Comparison of ENCODE assay signal across 8 mouse cellular contexts in genomic region chr7:44468644-44469285, GRCm38 (mm10). TPM values are rescaled to one million over a fixed set of nuclear protein-coding genes. Genes with fewer than 3 reads are reported as not detected.
DNase-seq lines count a peak whose midpoint lies in the region; ATAC-seq lines count a peak whose summit lies in the region.
"Had no signal": no experiment of that assay in that cellular context is flagged by ENCODE, and none has a peak within 500 bp of the region (broad histone marks: within the 10 kb centered on the region; RNA-seq: fewer than 3 reads in every experiment).

No protein-coding gene starts in this region.

- peaks cover 54% of the 10 kb centered on the region for H3K4me1 ChIP-seq in megakaryocyte, embryonic 14.5 days
- H3K4me1 ChIP-seq in embryonic facial prominence, embryonic 15.5 days: peaks cover 36% of the 10 kb centered on the region
- H3K4me1 ChIP-seq in hindbrain, embryonic 13.5 days (replicated peaks): peaks cover 90% of the 10 kb centered on the region
- peaks cover 77% of the 10 kb centered on the region for H3K4me1 ChIP-seq in midbrain, embryonic 13.5 days (replicated peaks)

- intact Hi-C loops in gastrocnemius, postnatal 14 days (cut with DNase I; ENCODE audit: low total_unique reads): no loop called here

- H3K9ac ChIP-seq in embryonic facial prominence, embryonic 15.5 days: peak overlapping the region; percentile 82
- peak overlapping the region; percentile 77 for H3K9ac ChIP-seq in hindbrain, embryonic 13.5 days
- peak overlapping the region; percentile 69 for H3K9ac ChIP-seq in midbrain, embryonic 13.5 days (replicated peaks)

- H3K36me3 ChIP-seq in megakaryocyte, embryonic 14.5 days (replicated peaks; ENCODE audit: low read length): peaks cover 26% of the 10 kb centered on the region
- peaks cover 4% of the 10 kb centered on the region; the same call in 1 of the 2 replicates for H3K36me3 ChIP-seq in embryonic facial prominence, embryonic 15.5 days
- H3K36me3 ChIP-seq in hindbrain, embryonic 13.5 days: peaks cover 5% of the 10 kb centered on the region
- peaks cover 6% of the 10 kb centered on the region for H3K36me3 ChIP-seq in midbrain, embryonic 13.5 days

- H3K4me3 ChIP-seq in megakaryocyte, embryonic 14.5 days (replicated peaks): peak overlapping the region; percentile 96
- H3K4me3 ChIP-seq in embryonic facial prominence, embryonic 15.5 days (replicated peaks): peak overlapping the region; percentile 86
- peak overlapping the region; percentile 53 for H3K4me3 ChIP-seq in hindbrain, embryonic 13.5 days
- peak overlapping the region; percentile 51 for H3K4me3 ChIP-seq in midbrain, embryonic 13.5 days (replicated peaks)

- peak overlapping the region; percentile 61 for H3K4me2 ChIP-seq in embryonic facial prominence, embryonic 15.5 days (replicated peaks)
- H3K4me2 ChIP-seq in hindbrain, embryonic 13.5 days: peak overlapping the region; percentile 71
- peak overlapping the region; percentile 74 for H3K4me2 ChIP-seq in midbrain, embryonic 13.5 days (replicated peaks)

- WGBS in embryonic facial prominence, embryonic 15.5 days: 63% methylated on average over 15 of the region's 15 CpGs
- 55% methylated on average over 15 of the region's 15 CpGs for WGBS in hindbrain, embryonic 13.5 days
- 58% methylated on average over 15 of the region's 15 CpGs for WGBS in midbrain, embryonic 13.5 days

- no peak for DNase-seq in MN1 (ENCODE audit: low spot score)
- no peak for DNase-seq in gastrocnemius, postnatal 14 days

- ATAC-seq in megakaryocyte, adult 5-6 weeks (ENCODE audit: poor library complexity, severe bottlenecking): no peak
- no peak for ATAC-seq in embryonic facial prominence, embryonic 15.5 days (ENCODE audit: insufficient number of reproducible peaks, low FRiP score, low TSS enrichment, low read depth)
- ATAC-seq in hindbrain, embryonic 13.5 days (ENCODE audit: low FRiP score): no peak
- ATAC-seq in midbrain, embryonic 13.5 days: no peak

- no peaks in the 10 kb centered on the region for H3K9me3 ChIP-seq in megakaryocyte, embryonic 14.5 days
- H3K9me3 ChIP-seq in embryonic facial prominence, embryonic 15.5 days (replicated peaks): no peaks in the 10 kb centered on the region
- H3K9me3 ChIP-seq in hindbrain, embryonic 13.5 days: no peaks in the 10 kb centered on the region
- H3K9me3 ChIP-seq in midbrain, embryonic 13.5 days: no peaks in the 10 kb centered on the region

- peaks cover 32% of the 10 kb centered on the region for H3K27me3 ChIP-seq in megakaryocyte, embryonic 14.5 days (replicated peaks)
- H3K27me3 ChIP-seq in embryonic facial prominence, embryonic 15.5 days: peaks cover 12% of the 10 kb centered on the region
- H3K27me3 ChIP-seq in hindbrain, embryonic 13.5 days: no peaks in the 10 kb centered on the region
- no peaks in the 10 kb centered on the region for H3K27me3 ChIP-seq in midbrain, embryonic 13.5 days

- no peak overlapping the region for H3K27ac ChIP-seq in embryonic facial prominence, embryonic 15.5 days (replicated peaks)
- peak overlapping the region; percentile 95 for H3K27ac ChIP-seq in hindbrain, embryonic 13.5 days
- peak overlapping the region; percentile 92 for H3K27ac ChIP-seq in midbrain, embryonic 13.5 days

RNA-seq across cellular contexts. Expression of gene Josd2, which starts 1.0 kb away (rescaled TPM):
- polyA plus RNA-seq in megakaryocyte, embryonic 14.5 days (2012; ENCODE audit: insufficient read depth, low replicate concordance): 191 and 466 TPM in 2 replicates
- 18.2 and 20.3 TPM in 2 replicates for total RNA-seq in megakaryocyte, adult 5-6 weeks (2015)
- total RNA-seq in megakaryocyte, adult 5-6 weeks (2017): 12.5 and 14.0 TPM in 2 replicates
- 121 and 124 TPM in 2 replicates for polyA plus RNA-seq in embryonic facial prominence, embryonic 15.5 days (2015; fragmentation: Nextera tagmentation; extraction: Ambion mirVana)
- polyA plus RNA-seq in hindbrain, embryonic 13.5 days (2015; fragmentation: Nextera tagmentation; extraction: Ambion mirVana): 45.8 and 46.2 TPM in 2 replicates
- 41.6 and 44.8 TPM in 2 replicates for polyA plus RNA-seq in midbrain, embryonic 13.5 days (2015; fragmentation: Nextera tagmentation; extraction: Ambion mirVana)
- 10 to 100 TPM; 60.2 to 73.5 TPM for total RNA-seq in gastrocnemius, postnatal 14 days (2021)

RNA-seq across cellular contexts. Expression of gene Aspdh, which starts 3.6 kb away (rescaled TPM):
- polyA plus RNA-seq in megakaryocyte, embryonic 14.5 days (2012; ENCODE audit: insufficient read depth, low replicate concordance): not detected in 2 replicates
- total RNA-seq in megakaryocyte, adult 5-6 weeks (2015): not detected in 2 replicates
- total RNA-seq in megakaryocyte, adult 5-6 weeks (2017): not detected in 2 replicates
- polyA plus RNA-seq in embryonic facial prominence, embryonic 15.5 days (2015; fragmentation: Nextera tagmentation; extraction: Ambion mirVana): 0.20 and 0.81 TPM in 2 replicates
- polyA plus RNA-seq in hindbrain, embryonic 13.5 days (2015; fragmentation: Nextera tagmentation; extraction: Ambion mirVana): 5.6 and 6.5 TPM in 2 replicates
- 8.6 and 10.8 TPM in 2 replicates for polyA plus RNA-seq in midbrain, embryonic 13.5 days (2015; fragmentation: Nextera tagmentation; extraction: Ambion mirVana)
- not detected for total RNA-seq in gastrocnemius, postnatal 14 days (2021)
- total RNA-seq: neutrophil, adult 5-6 weeks had no signal

RNA-seq across cellular contexts. Expression of gene Emc10, which starts 27.6 kb away (rescaled TPM):
- 156 and 185 TPM in 2 replicates for polyA plus RNA-seq in megakaryocyte, embryonic 14.5 days (2012; ENCODE audit: insufficient read depth, low replicate concordance)
- total RNA-seq in megakaryocyte, adult 5-6 weeks (2015): 42.4 and 47.4 TPM in 2 replicates
- total RNA-seq in megakaryocyte, adult 5-6 weeks (2017): 23.1 and 27.4 TPM in 2 replicates
- 140 and 149 TPM in 2 replicates for polyA plus RNA-seq in embryonic facial prominence, embryonic 15.5 days (2015; fragmentation: Nextera tagmentation; extraction: Ambion mirVana)
- polyA plus RNA-seq in hindbrain, embryonic 13.5 days (2015; fragmentation: Nextera tagmentation; extraction: Ambion mirVana): 121 and 126 TPM in 2 replicates
- polyA plus RNA-seq in midbrain, embryonic 13.5 days (2015; fragmentation: Nextera tagmentation; extraction: Ambion mirVana): 118 and 129 TPM in 2 replicates
- total RNA-seq in gastrocnemius, postnatal 14 days (2021): 10 to 100 TPM; 44.1 to 48.8 TPM

RNA-seq across cellular contexts. Expression of gene Fam71e1, which starts 27.6 kb away (rescaled TPM):
- 2.1 and 9.0 TPM in 2 replicates for polyA plus RNA-seq in megakaryocyte, embryonic 14.5 days (2012; ENCODE audit: insufficient read depth, low replicate concordance)
- 1.7 and 2.0 TPM in 2 replicates for total RNA-seq in megakaryocyte, adult 5-6 weeks (2015)
- total RNA-seq in megakaryocyte, adult 5-6 weeks (2017): 0.12 TPM in 1 of 2 replicates, not detected in the other
- 12.0 and 14.7 TPM in 2 replicates for polyA plus RNA-seq in embryonic facial prominence, embryonic 15.5 days (2015; fragmentation: Nextera tagmentation; extraction: Ambion mirVana)
- polyA plus RNA-seq in hindbrain, embryonic 13.5 days (2015; fragmentation: Nextera tagmentation; extraction: Ambion mirVana): 32.2 and 37.4 TPM in 2 replicates
- polyA plus RNA-seq in midbrain, embryonic 13.5 days (2015; fragmentation: Nextera tagmentation; extraction: Ambion mirVana): 43.0 and 46.1 TPM in 2 replicates
- 1 to 10 TPM; 3.8 to 4.7 TPM for total RNA-seq in gastrocnemius, postnatal 14 days (2021)

RNA-seq across cellular contexts. Expression of gene Lrrc4b, which starts 39.9 kb away (rescaled TPM):
- not detected in 2 replicates for polyA plus RNA-seq in megakaryocyte, embryonic 14.5 days (2012; ENCODE audit: insufficient read depth, low replicate concordance)
- total RNA-seq in megakaryocyte, adult 5-6 weeks (2015): not detected in 2 replicates
- total RNA-seq in megakaryocyte, adult 5-6 weeks (2017): not detected in 2 replicates
- 1.3 TPM in 2 replicates for polyA plus RNA-seq in embryonic facial prominence, embryonic 15.5 days (2015; fragmentation: Nextera tagmentation; extraction: Ambion mirVana)
- 14.6 and 15.6 TPM in 2 replicates for polyA plus RNA-seq in hindbrain, embryonic 13.5 days (2015; fragmentation: Nextera tagmentation; extraction: Ambion mirVana)
- polyA plus RNA-seq in midbrain, embryonic 13.5 days (2015; fragmentation: Nextera tagmentation; extraction: Ambion mirVana): 15.7 and 16.4 TPM in 2 replicates
- 1 to 10 TPM in 1 of 2 experiments, under 1 TPM in 1; 0.51 to 1.3 TPM for total RNA-seq in gastrocnemius, postnatal 14 days (2021)
- total RNA-seq: neutrophil, adult 5-6 weeks had no signal
